Mouse (Mus musculus) testis, adult 2 months (tissue): ENCODE results near the gene Dgkg.

Experiments used
- CTCF ChIP-seq: fragments of 200-500 bp; IDR thresholded peaks from 2 replicates; pipeline ENCODE4 v1.5.1; 2012; ENCODE audit warnings: low read depth, mild to moderate bottlenecking, inconsistent platforms, low read length, moderate library complexity; ENCODE audit not compliant: control insufficient read depth, insufficient read depth, insufficient replicate concordance
- POLR2A ChIP-seq: fragments of 200-500 bp; IDR thresholded peaks from 2 replicates; pipeline ENCODE4 v1.6.1; 2012; ENCODE audit warnings: low read depth, mild to moderate bottlenecking, inconsistent platforms, low read length, moderate library complexity; ENCODE audit not compliant: control insufficient read depth

- no peak for TF ChIP-seq POLR2A
- TF ChIP-seq CTCF: no peak
Measured at GRCm38 (mm10) chr16:22499447-22499846, 157.6 kb downstream of the Dgkg start.
